Mouse (Mus musculus) lung, postnatal 0 days (tissue): ENCODE data around the gene Snrpd2.

Experiments used
- CTCF ChIP-seq: IDR thresholded peaks from 2 replicates; pipeline ENCODE4 v1.5.1; 2016; ENCODE audit warnings: antibody characterized with exemption, mild to moderate bottlenecking
- EP300 ChIP-seq: IDR thresholded peaks from 2 replicates; pipeline ENCODE4 v1.6.1; 2016; ENCODE audit warnings: antibody characterized with exemption, mild to moderate bottlenecking, control low read depth

DNA sequence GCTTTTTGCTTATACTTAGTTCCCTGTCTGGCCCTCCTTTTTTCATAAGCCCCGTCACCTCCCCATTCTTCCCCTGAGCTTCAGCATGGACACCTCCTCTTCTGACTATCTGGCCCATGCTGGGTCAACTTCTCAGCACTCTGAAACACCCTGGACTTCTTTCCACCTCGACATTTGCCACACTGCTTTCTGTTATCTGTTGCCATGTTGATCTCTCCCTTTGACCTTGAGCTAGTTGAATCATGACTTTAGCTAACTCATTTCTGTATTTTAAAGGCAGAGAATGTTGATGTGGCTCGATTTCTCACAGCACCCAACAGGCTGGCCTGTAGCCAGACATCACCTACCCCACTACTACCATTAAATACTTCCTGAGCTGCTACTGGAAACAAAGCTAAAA, 42.1 kb upstream of the Snrpd2 start:
- TF ChIP-seq CTCF, result no peak
- TF ChIP-seq EP300, result no peak
